Mouse (Mus musculus): Measurements from ENCODE around the gene Lsm7.

DNA sequence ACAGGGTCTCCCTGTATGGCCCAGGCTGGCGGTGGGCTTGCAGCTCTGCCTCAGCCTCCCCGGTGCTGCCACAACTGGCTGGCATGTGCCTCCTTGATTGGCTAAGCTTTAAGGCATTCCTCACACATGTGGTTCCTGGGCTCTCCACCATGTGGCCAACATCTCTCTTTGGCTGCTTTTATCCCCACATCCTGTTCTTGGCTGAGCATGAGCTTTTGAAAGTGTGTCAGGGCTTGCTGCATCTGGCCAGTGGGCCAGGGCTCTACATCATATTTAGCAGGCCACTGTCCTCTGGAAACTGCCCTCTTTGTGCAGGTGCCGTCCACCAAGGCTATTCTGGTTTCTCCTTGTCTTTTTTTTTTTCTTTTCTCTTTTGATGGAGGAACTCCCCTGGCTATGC, 1.3 kb upstream of the Lsm7 start:
- no peak for TF ChIP-seq E2F4 (IDR thresholded peaks at IDR 0.05; ENCODE audit: insufficient read depth)
- TF ChIP-seq POLR2A (IDR thresholded peaks at IDR 0.05; ENCODE audit: insufficient read length, low read depth), result no peak
- no peak for TF ChIP-seq MAX (IDR thresholded peaks at IDR 0.05; ENCODE audit: low read depth)
- TF ChIP-seq USF1 (IDR thresholded peaks at IDR 0.05; ENCODE audit: low read depth), result peak; percentile 55
- no peak for TF ChIP-seq POLR2AphosphoS2 (IDR thresholded peaks at IDR 0.05; ENCODE audit: insufficient read length, low read depth)
- TF ChIP-seq TCF12 (IDR thresholded peaks at IDR 0.05; ENCODE audit: insufficient read depth, poor library complexity, severe bottlenecking), result no peak
- TF ChIP-seq MYOG (IDR thresholded peaks at IDR 0.05; ENCODE audit: control insufficient read depth in 1 of 3, insufficient read depth in 1 of 3, insufficient read length in 2 of 3, low read depth in 2 of 3), result no peak
- no peak for TF ChIP-seq CEBPB (IDR thresholded peaks at IDR 0.05; ENCODE audit: insufficient read depth, poor library complexity, severe bottlenecking)
- no peak for TF ChIP-seq SRF (IDR thresholded peaks at IDR 0.05; ENCODE audit: control insufficient read depth, insufficient read length, low read depth)
